Mouse (Mus musculus): Measurements from ENCODE around the gene Klhl29. TPM values are rescaled to one million over a fixed set of nuclear protein-coding genes. Genes with fewer than 3 reads are reported as not detected.

Gene Klhl29
- polyA plus RNA-seq, 1 experiment, result 0.22 TPM

- 90% methylated on average over 2 of the region's 2 CpGs for WGBS
- Histone ChIP-seq H3K27ac (ENCODE audit: control insufficient read depth, insufficient read depth, low read depth, low read length, poor library complexity) (no peak overlapping the region), H3K4me1 (ENCODE audit: control insufficient read depth, insufficient read depth, low read length) (no peaks in the 10 kb centered on the region), H3K4me3 (replicated peaks; ENCODE audit: control insufficient read depth, low read depth, low read length) (no peak overlapping the region)
- TF ChIP-seq CTCF (IDR thresholded peaks at IDR 0.05; ENCODE audit: control insufficient read depth, insufficient read depth, low read length) (no peak), POLR2A (IDR thresholded peaks at IDR 0.05; ENCODE audit: borderline replicate concordance, control insufficient read depth, low read depth, low read length) (no peak)
Measured at GRCm38 (mm10) chr12:5252569-5252968, 122.9 kb downstream of the Klhl29 start.

- Histone ChIP-seq H3K4me3 (replicated peaks; ENCODE audit: control insufficient read depth, low read depth, low read length) (no peak overlapping the region), H3K4me1 (ENCODE audit: control insufficient read depth, insufficient read depth, low read length) (no peaks in the 10 kb centered on the region), H3K27ac (ENCODE audit: control insufficient read depth, insufficient read depth, low read depth, low read length, poor library complexity) (no peak overlapping the region)
- WGBS, result 69% methylated on average over 7 of the region's 7 CpGs
- no peak for TF ChIP-seq POLR2A (IDR thresholded peaks at IDR 0.05; ENCODE audit: borderline replicate concordance, control insufficient read depth, low read depth, low read length)
Measured at GRCm38 (mm10) chr12:5250042-5250441, 125.4 kb downstream of the Klhl29 start.

- TF ChIP-seq POLR2A (IDR thresholded peaks at IDR 0.05; ENCODE audit: borderline replicate concordance, control insufficient read depth, low read depth, low read length), result no peak
- no peak for TF ChIP-seq CTCF (IDR thresholded peaks at IDR 0.05; ENCODE audit: control insufficient read depth, insufficient read depth, low read length)
- 89% methylated on average over 13 of the region's 13 CpGs for WGBS
Measured at GRCm38 (mm10) chr12:5249068-5249467, 126.4 kb downstream of the Klhl29 start.

GRCm38 (mm10) chr12:5247505-5247904 lies 128.0 kb downstream of the Klhl29 start:
- H3K4me1 ChIP-seq (ENCODE audit: control insufficient read depth, insufficient read depth, low read length), result no peaks in the 10 kb centered on the region
- no peak overlapping the region for H3K27ac ChIP-seq (ENCODE audit: control insufficient read depth, insufficient read depth, low read depth, low read length, poor library complexity)
- TF ChIP-seq CTCF (IDR thresholded peaks at IDR 0.05; ENCODE audit: control insufficient read depth, insufficient read depth, low read length) (no peak), POLR2A (IDR thresholded peaks at IDR 0.05; ENCODE audit: borderline replicate concordance, control insufficient read depth, low read depth, low read length) (no peak)
- H3K4me3 ChIP-seq (replicated peaks; ENCODE audit: control insufficient read depth, low read depth, low read length), result no peak overlapping the region
- 31% methylated on average over 6 of the region's 6 CpGs for WGBS

More at GRCm38 (mm10) chr12:5249068-5249467, 126.4 kb downstream of the Klhl29 start:
- Histone ChIP-seq H3K27ac (ENCODE audit: control insufficient read depth, insufficient read depth, low read depth, low read length, poor library complexity) (no peak overlapping the region), H3K4me1 (ENCODE audit: control insufficient read depth, insufficient read depth, low read length) (no peaks in the 10 kb centered on the region), H3K4me3 (replicated peaks; ENCODE audit: control insufficient read depth, low read depth, low read length) (no peak overlapping the region)

- Histone ChIP-seq H3K4me1 (ENCODE audit: control insufficient read depth, insufficient read depth, low read length) (no peaks in the 10 kb centered on the region), H3K4me3 (replicated peaks; ENCODE audit: control insufficient read depth, low read depth, low read length) (no peak overlapping the region), H3K27ac (ENCODE audit: control insufficient read depth, insufficient read depth, low read depth, low read length, poor library complexity) (no peak overlapping the region)
- WGBS, result 56% methylated on average over 15 of the region's 15 CpGs
- no peak for TF ChIP-seq CTCF (IDR thresholded peaks at IDR 0.05; ENCODE audit: control insufficient read depth, insufficient read depth, low read length)
Measured at GRCm38 (mm10) chr12:5246721-5247341, 128.7 kb downstream of the Klhl29 start.

GRCm38 (mm10) chr12:5246193-5246621 lies 129.3 kb downstream of the Klhl29 start:
- Histone ChIP-seq H3K4me1 (ENCODE audit: control insufficient read depth, insufficient read depth, low read length) (no peaks in the 10 kb centered on the region), H3K4me3 (replicated peaks; ENCODE audit: control insufficient read depth, low read depth, low read length) (no peak overlapping the region), H3K27ac (ENCODE audit: control insufficient read depth, insufficient read depth, low read depth, low read length, poor library complexity) (no peak overlapping the region)
- TF ChIP-seq POLR2A (IDR thresholded peaks at IDR 0.05; ENCODE audit: borderline replicate concordance, control insufficient read depth, low read depth, low read length) (no peak), CTCF (IDR thresholded peaks at IDR 0.05; ENCODE audit: control insufficient read depth, insufficient read depth, low read length) (no peak)
- 78% methylated on average over 9 of the region's 9 CpGs for WGBS

- WGBS, result 65% methylated on average over 4 of the region's 4 CpGs
- H3K27ac ChIP-seq (ENCODE audit: control insufficient read depth, insufficient read depth, low read depth, low read length, poor library complexity), result no peak overlapping the region
- H3K4me3 ChIP-seq (replicated peaks; ENCODE audit: control insufficient read depth, low read depth, low read length), result no peak overlapping the region
- no peaks in the 10 kb centered on the region for H3K4me1 ChIP-seq (ENCODE audit: control insufficient read depth, insufficient read depth, low read length)
- TF ChIP-seq CTCF (IDR thresholded peaks at IDR 0.05; ENCODE audit: control insufficient read depth, insufficient read depth, low read length), result no peak
Measured at GRCm38 (mm10) chr12:5245207-5245597, 130.3 kb downstream of the Klhl29 start.

GRCm38 (mm10) chr12:5244431-5245206 lies 130.9 kb downstream of the Klhl29 start:
- WGBS, result 77% methylated on average over 10 of the region's 10 CpGs
- no peak overlapping the region for H3K27ac ChIP-seq (ENCODE audit: control insufficient read depth, insufficient read depth, low read depth, low read length, poor library complexity)
- H3K4me1 ChIP-seq (ENCODE audit: control insufficient read depth, insufficient read depth, low read length), result no peaks in the 10 kb centered on the region
- H3K4me3 ChIP-seq (replicated peaks; ENCODE audit: control insufficient read depth, low read depth, low read length), result no peak overlapping the region
- no peak for TF ChIP-seq POLR2A (IDR thresholded peaks at IDR 0.05; ENCODE audit: borderline replicate concordance, control insufficient read depth, low read depth, low read length)
- no peak for TF ChIP-seq CTCF (IDR thresholded peaks at IDR 0.05; ENCODE audit: control insufficient read depth, insufficient read depth, low read length)

All from bone marrow, adult 2 months (tissue).